Mouse (Mus musculus) spleen, adult 2 months (tissue): ENCODE measurements around the gene Gm5475.

Experiments
- CTCF ChIP-seq: fragments of 200-500 bp; IDR thresholded peaks from 2 replicates; pipeline ENCODE4 v1.5.1; 2011; ENCODE audit warnings: mild to moderate bottlenecking, inconsistent platforms; ENCODE audit not compliant: insufficient read depth, insufficient read length, insufficient replicate concordance; ENCODE audit errors: extremely low read depth
- POLR2A ChIP-seq: fragments of 200-500 bp; IDR thresholded peaks from 2 replicates; pipeline ENCODE4 v1.6.1; 2011; ENCODE audit warnings: low read depth, low read length, inconsistent platforms

- TF ChIP-seq CTCF, result no peak
- no peak for TF ChIP-seq POLR2A
These were observed 14.2 kb downstream of the Gm5475 start for GRCm38 (mm10) chr15:100436112-100436511.
